Mouse (Mus musculus): ENCODE measurements around the gene Asb16. TPM values are rescaled to one million over a fixed set of nuclear protein-coding genes. Genes with fewer than 3 reads are reported as not detected.

The Asb16 gene
- polyA plus RNA-seq, 2 experiments = 0.05 to 0.44 TPM

- Histone ChIP-seq H3K9me3 (ENCODE audit: control insufficient read depth, low read length) (no peaks in the 10 kb centered on the region), H3K4me1 (replicated peaks; ENCODE audit: control insufficient read depth in 2 of 2, insufficient read depth in 2 of 2, low read length in 1 of 2) (peaks cover 0 to 8% of the 10 kb centered on the region in 2 experiments; a peak in 2 of 4 replicates), H3K9ac (replicated peaks) (no peak overlapping the region), H3K27me3 (ENCODE audit: control insufficient read depth, insufficient read depth, low read length) (no peaks in the 10 kb centered on the region; the same call in 1 of the 2 replicates), H3K27ac (no peak overlapping the region), H3K4me3 (ENCODE audit: insufficient read depth in 1 of 2, low read depth in 2 of 2, low read length in 2 of 2) (no peak overlapping the region), H3K36me3 (replicated peaks; ENCODE audit: control insufficient read depth, insufficient read depth, low read depth) (no peaks in the 10 kb centered on the region), H3K4me2 (ENCODE audit: low read depth) (no peak overlapping the region)
- DNase-seq (ENCODE audit: low read depth in 3 of 3, low spot score in 3 of 3) (no peak), ATAC-seq (ENCODE audit: insufficient read depth) (no peak)
- TF ChIP-seq CTCF (IDR thresholded peaks at IDR 0.05; ENCODE audit: low read depth) = no peak
- TF ChIP-seq EP300 (IDR thresholded peaks at IDR 0.05; ENCODE audit: low read depth) = no peak
- 73% methylated on average over 6 of the region's 6 CpGs for WGBS (ENCODE audit: insufficient replicate concordance)
Observed at GRCm38 (mm10) chr11:102321931-102322330, 53.4 kb downstream of the Asb16 start.

- 67% methylated on average over 1 of the region's 1 CpGs for WGBS (ENCODE audit: insufficient replicate concordance)
- TF ChIP-seq CTCF (IDR thresholded peaks at IDR 0.05; ENCODE audit: low read depth) (no peak), EP300 (IDR thresholded peaks at IDR 0.05; ENCODE audit: low read depth) (no peak)
Observed at GRCm38 (mm10) chr11:102323516-102323915, 55.0 kb downstream of the Asb16 start.

GRCm38 (mm10) chr11:102327250-102327649, 58.7 kb downstream of the Asb16 start:
- TF ChIP-seq CTCF (IDR thresholded peaks at IDR 0.05; ENCODE audit: low read depth) (no peak), EP300 (IDR thresholded peaks at IDR 0.05; ENCODE audit: low read depth) (no peak)
- H3K4me3 ChIP-seq (ENCODE audit: insufficient read depth in 1 of 2, low read depth in 2 of 2, low read length in 2 of 2) = no peak overlapping the region
- no peaks in the 10 kb centered on the region for H3K4me1 ChIP-seq (replicated peaks; ENCODE audit: control insufficient read depth in 2 of 2, insufficient read depth in 2 of 2, low read length in 1 of 2)
- WGBS (ENCODE audit: insufficient replicate concordance) = 39% methylated on average over 5 of the region's 5 CpGs
- H3K9ac ChIP-seq (replicated peaks) = no peak overlapping the region
- H3K27ac ChIP-seq = no peak overlapping the region
- no peak for DNase-seq (ENCODE audit: low read depth in 3 of 3, low spot score in 3 of 3)
- peaks cover 3% of the 10 kb centered on the region; the same call in 1 of the 2 replicates for H3K27me3 ChIP-seq (ENCODE audit: control insufficient read depth, insufficient read depth, low read length)
- H3K4me2 ChIP-seq (ENCODE audit: low read depth) = no peak overlapping the region
- no peaks in the 10 kb centered on the region for H3K36me3 ChIP-seq (replicated peaks; ENCODE audit: control insufficient read depth, insufficient read depth, low read depth)
- H3K9me3 ChIP-seq (ENCODE audit: control insufficient read depth, low read length) = no peaks in the 10 kb centered on the region
- ATAC-seq (ENCODE audit: insufficient read depth) = no peak

More at GRCm38 (mm10) chr11:102323516-102323915, 55.0 kb downstream of the Asb16 start:
- Histone ChIP-seq H3K27me3 (ENCODE audit: control insufficient read depth, insufficient read depth, low read length) (no peaks in the 10 kb centered on the region; the same call in none of the 2 replicates), H3K4me1 (replicated peaks; ENCODE audit: control insufficient read depth in 2 of 2, insufficient read depth in 2 of 2, low read length in 1 of 2) (peaks cover 0 to 8% of the 10 kb centered on the region in 2 experiments; a peak in 2 of 4 replicates), H3K4me2 (ENCODE audit: low read depth) (no peak overlapping the region), H3K9me3 (ENCODE audit: control insufficient read depth, low read length) (no peaks in the 10 kb centered on the region), H3K4me3 (ENCODE audit: insufficient read depth in 1 of 2, low read depth in 2 of 2, low read length in 2 of 2) (no peak overlapping the region), H3K36me3 (replicated peaks; ENCODE audit: control insufficient read depth, insufficient read depth, low read depth) (no peaks in the 10 kb centered on the region), H3K27ac (no peak overlapping the region), H3K9ac (replicated peaks) (no peak overlapping the region)
- DNase-seq (ENCODE audit: low read depth in 3 of 3, low spot score in 3 of 3) = no peak
- no peak for ATAC-seq (ENCODE audit: insufficient read depth)

GRCm38 (mm10) chr11:102327839-102328238, 59.3 kb downstream of the Asb16 start:
- TF ChIP-seq EP300 (IDR thresholded peaks at IDR 0.05; ENCODE audit: low read depth) (no peak), CTCF (IDR thresholded peaks at IDR 0.05; ENCODE audit: low read depth) (no peak)
- Histone ChIP-seq H3K4me1 (replicated peaks; ENCODE audit: control insufficient read depth in 2 of 2, insufficient read depth in 2 of 2, low read length in 1 of 2) (no peaks in the 10 kb centered on the region), H3K9ac (replicated peaks) (no peak overlapping the region)

More at GRCm38 (mm10) chr11:102327839-102328238, 59.3 kb downstream of the Asb16 start:
- Histone ChIP-seq H3K4me3 (ENCODE audit: insufficient read depth in 1 of 2, low read depth in 2 of 2, low read length in 2 of 2) (no peak overlapping the region), H3K27me3 (ENCODE audit: control insufficient read depth, insufficient read depth, low read length) (peaks cover 3% of the 10 kb centered on the region; the same call in 1 of the 2 replicates), H3K4me2 (ENCODE audit: low read depth) (no peak overlapping the region), H3K9me3 (ENCODE audit: control insufficient read depth, low read length) (no peaks in the 10 kb centered on the region), H3K27ac (no peak overlapping the region), H3K36me3 (replicated peaks; ENCODE audit: control insufficient read depth, insufficient read depth, low read depth) (no peaks in the 10 kb centered on the region)
- ATAC-seq (ENCODE audit: insufficient read depth) = no peak
- 60% methylated on average over 7 of the region's 7 CpGs for WGBS (ENCODE audit: insufficient replicate concordance)
- DNase-seq (ENCODE audit: low read depth in 3 of 3, low spot score in 3 of 3) = no peak

Small RNAs within 50 kb of the gene (microRNA-seq; reads per million reads assigned to microRNA genes)
- 5.9 reads per million, percentile 10 among the genes with 10 or more reads in this experiment for gene Mir8101

Other genes with a start within 250 kb of the Asb16 start
- 0.21 and 0.27 TPM in 2 replicates for gene Mpp3, start 240.3 kb upstream of the Asb16 start, polyA plus RNA-seq (2012; rRNA removed)
- not detected in 2 replicates for gene Mpp3, start 240.3 kb upstream of the Asb16 start, polyA plus RNA-seq (2014; fragmentation: Nextera tagmentation; extraction: Ambion mirVana)
- 0.29 and 0.38 TPM in 2 replicates for gene Cd300lg, start 227.2 kb upstream of the Asb16 start, polyA plus RNA-seq (2012; rRNA removed)
- gene Cd300lg, start 227.2 kb upstream of the Asb16 start, polyA plus RNA-seq (2014; fragmentation: Nextera tagmentation; extraction: Ambion mirVana) = 0.56 and 0.59 TPM in 2 replicates
- 11.9 and 13.1 TPM in 2 replicates for gene Mpp2, start 180.2 kb upstream of the Asb16 start, polyA plus RNA-seq (2012; rRNA removed)
- gene Mpp2, start 180.2 kb upstream of the Asb16 start, polyA plus RNA-seq (2014; fragmentation: Nextera tagmentation; extraction: Ambion mirVana) = 7.4 and 10.6 TPM in 2 replicates
- gene Ppy, start 167.4 kb upstream of the Asb16 start, polyA plus RNA-seq (2012; rRNA removed) = not detected in 2 replicates
- not detected in 2 replicates for gene Ppy, start 167.4 kb upstream of the Asb16 start, polyA plus RNA-seq (2014; fragmentation: Nextera tagmentation; extraction: Ambion mirVana)
- gene Pyy, start 160.9 kb upstream of the Asb16 start, polyA plus RNA-seq (2012; rRNA removed) = 0.22 and 0.57 TPM in 2 replicates
- gene Pyy, start 160.9 kb upstream of the Asb16 start, polyA plus RNA-seq (2014; fragmentation: Nextera tagmentation; extraction: Ambion mirVana) = not detected in 2 replicates
- 10.1 and 11.3 TPM in 2 replicates for gene Nags, start 123.2 kb upstream of the Asb16 start, polyA plus RNA-seq (2012; rRNA removed)
- 7.2 and 7.5 TPM in 2 replicates for gene Nags, start 123.2 kb upstream of the Asb16 start, polyA plus RNA-seq (2014; fragmentation: Nextera tagmentation; extraction: Ambion mirVana)
- gene Tmem101, start 112.3 kb upstream of the Asb16 start, polyA plus RNA-seq (2012; rRNA removed) = 8.9 and 9.2 TPM in 2 replicates
- gene Tmem101, start 112.3 kb upstream of the Asb16 start, polyA plus RNA-seq (2014; fragmentation: Nextera tagmentation; extraction: Ambion mirVana) = 7.8 and 8.5 TPM in 2 replicates
- 10.4 and 15.4 TPM in 2 replicates for gene Lsm12, start 83.4 kb upstream of the Asb16 start, polyA plus RNA-seq (2012; rRNA removed)
- gene Lsm12, start 83.4 kb upstream of the Asb16 start, polyA plus RNA-seq (2014; fragmentation: Nextera tagmentation; extraction: Ambion mirVana) = 51.4 and 56.2 TPM in 2 replicates
- 12.6 and 14.8 TPM in 2 replicates for gene G6pc3, start 79.1 kb upstream of the Asb16 start, polyA plus RNA-seq (2012; rRNA removed)
- 7.3 and 10.1 TPM in 2 replicates for gene G6pc3, start 79.1 kb upstream of the Asb16 start, polyA plus RNA-seq (2014; fragmentation: Nextera tagmentation; extraction: Ambion mirVana)
- 8.8 and 10.0 TPM in 2 replicates for gene Hdac5, start 38.6 kb upstream of the Asb16 start, polyA plus RNA-seq (2012; rRNA removed)
- gene Hdac5, start 38.6 kb upstream of the Asb16 start, polyA plus RNA-seq (2014; fragmentation: Nextera tagmentation; extraction: Ambion mirVana) = 6.4 and 7.3 TPM in 2 replicates
- 10.9 and 11.3 TPM in 2 replicates for gene BC030867, start 19.9 kb upstream of the Asb16 start, polyA plus RNA-seq (2012; rRNA removed)
- gene BC030867, start 19.9 kb upstream of the Asb16 start, polyA plus RNA-seq (2014; fragmentation: Nextera tagmentation; extraction: Ambion mirVana) = 10.8 and 13.2 TPM in 2 replicates
- 19.1 and 19.8 TPM in 2 replicates for gene Tmub2, start 16.2 kb downstream of the Asb16 start, polyA plus RNA-seq (2012; rRNA removed)
- 19.3 and 24.7 TPM in 2 replicates for gene Tmub2, start 16.2 kb downstream of the Asb16 start, polyA plus RNA-seq (2014; fragmentation: Nextera tagmentation; extraction: Ambion mirVana)
- gene Atxn7l3, start 27.9 kb downstream of the Asb16 start, polyA plus RNA-seq (2012; rRNA removed) = 11.0 and 11.6 TPM in 2 replicates
- 3.6 and 4.7 TPM in 2 replicates for gene Atxn7l3, start 27.9 kb downstream of the Asb16 start, polyA plus RNA-seq (2014; fragmentation: Nextera tagmentation; extraction: Ambion mirVana)
- gene Ubtf, start 51.0 kb downstream of the Asb16 start, polyA plus RNA-seq (2012; rRNA removed) = 19.9 and 34.7 TPM in 2 replicates
- 42.5 and 48.8 TPM in 2 replicates for gene Ubtf, start 51.0 kb downstream of the Asb16 start, polyA plus RNA-seq (2014; fragmentation: Nextera tagmentation; extraction: Ambion mirVana)
- 570 and 632 TPM in 2 replicates for gene Slc4a1, start 97.5 kb downstream of the Asb16 start, polyA plus RNA-seq (2012; rRNA removed)
- 606 and 703 TPM in 2 replicates for gene Slc4a1, start 97.5 kb downstream of the Asb16 start, polyA plus RNA-seq (2014; fragmentation: Nextera tagmentation; extraction: Ambion mirVana)
- gene Rundc3a, start 124.7 kb downstream of the Asb16 start, polyA plus RNA-seq (2012; rRNA removed) = 1.4 and 1.9 TPM in 2 replicates
- 1.0 and 1.2 TPM in 2 replicates for gene Rundc3a, start 124.7 kb downstream of the Asb16 start, polyA plus RNA-seq (2014; fragmentation: Nextera tagmentation; extraction: Ambion mirVana)
- 167 and 187 TPM in 2 replicates for gene Slc25a39, start 139.2 kb downstream of the Asb16 start, polyA plus RNA-seq (2012; rRNA removed)
- gene Slc25a39, start 139.2 kb downstream of the Asb16 start, polyA plus RNA-seq (2014; fragmentation: Nextera tagmentation; extraction: Ambion mirVana) = 339 and 363 TPM in 2 replicates
- gene Grn, start 161.6 kb downstream of the Asb16 start, polyA plus RNA-seq (2012; rRNA removed) = 25.4 and 28.9 TPM in 2 replicates
- 34.1 and 41.4 TPM in 2 replicates for gene Grn, start 161.6 kb downstream of the Asb16 start, polyA plus RNA-seq (2014; fragmentation: Nextera tagmentation; extraction: Ambion mirVana)
- 1.6 and 2.0 TPM in 2 replicates for gene Fam171a2, start 178.9 kb downstream of the Asb16 start, polyA plus RNA-seq (2012; rRNA removed)
- 0.17 and 0.35 TPM in 2 replicates for gene Fam171a2, start 178.9 kb downstream of the Asb16 start, polyA plus RNA-seq (2014; fragmentation: Nextera tagmentation; extraction: Ambion mirVana)
- 28.4 and 35.4 TPM in 2 replicates for gene Itga2b, start 201.4 kb downstream of the Asb16 start, polyA plus RNA-seq (2012; rRNA removed)
- 20.0 and 27.3 TPM in 2 replicates for gene Itga2b, start 201.4 kb downstream of the Asb16 start, polyA plus RNA-seq (2014; fragmentation: Nextera tagmentation; extraction: Ambion mirVana)

All from liver, embryonic 14.5 days (tissue).